Mouse (Mus musculus): ENCODE measurements around the gene Dnajb1. TPM values are rescaled to one million over a fixed set of nuclear protein-coding genes. Genes with fewer than 3 reads are reported as not detected.

Dnajb1 gene
- polyA plus RNA-seq, 1 experiment from 2014 or later, result 71.5 TPM

GRCm38 (mm10) chr8:83572246-83572812 is 35.7 kb upstream of the Dnajb1 start:
- H3K36me3 ChIP-seq, result peaks cover 59% of the 10 kb centered on the region
- no peaks in the 10 kb centered on the region for H3K9me3 ChIP-seq
- peak; percentile 69 for DNase-seq (ENCODE audit: low spot score)
- no peak overlapping the region for H3K4me3 ChIP-seq
- WGBS, result 82% methylated on average over 5 of the region's 5 CpGs
- H3K27me3 ChIP-seq (ENCODE audit: insufficient read depth, poor library complexity, severe bottlenecking), result no peaks in the 10 kb centered on the region
- H3K4me1 ChIP-seq, result peaks cover 67% of the 10 kb centered on the region
- no peak overlapping the region for H3K27ac ChIP-seq

- 79% methylated on average over 18 of the region's 18 CpGs for WGBS
- no peaks in the 10 kb centered on the region for H3K27me3 ChIP-seq (ENCODE audit: insufficient read depth, poor library complexity, severe bottlenecking)
- peak overlapping the region; percentile 93; the same call in 1 of the 2 replicates for H3K27ac ChIP-seq
- peaks cover 59% of the 10 kb centered on the region for H3K36me3 ChIP-seq
- H3K9me3 ChIP-seq, result no peaks in the 10 kb centered on the region
- peaks cover 65% of the 10 kb centered on the region for H3K4me1 ChIP-seq
- H3K4me3 ChIP-seq, result no peak overlapping the region
- peak; percentile 75 for DNase-seq (ENCODE audit: low spot score)
These were observed 34.7 kb upstream of the Dnajb1 start for GRCm38 (mm10) chr8:83573140-83573875.

GRCm38 (mm10) chr8:83574631-83575315 is 33.2 kb upstream of the Dnajb1 start:
- DNase-seq (ENCODE audit: low spot score), result peak; percentile 74
- Histone ChIP-seq H3K4me1 (peaks cover 68% of the 10 kb centered on the region), H3K27ac (peak overlapping the region; percentile 93), H3K9me3 (no peaks in the 10 kb centered on the region), H3K36me3 (peaks cover 49% of the 10 kb centered on the region), H3K27me3 (ENCODE audit: insufficient read depth, poor library complexity, severe bottlenecking) (no peaks in the 10 kb centered on the region), H3K4me3 (peak overlapping the region; percentile 23; the same call in 1 of the 2 replicates)
- 76% methylated on average over 15 of the region's 15 CpGs for WGBS

- H3K9me3 ChIP-seq, result no peaks in the 10 kb centered on the region
- WGBS, result 59% methylated on average over 17 of the region's 17 CpGs
- H3K4me1 ChIP-seq, result peaks cover 78% of the 10 kb centered on the region
- peak; percentile 75 for DNase-seq (ENCODE audit: low spot score)
- peak overlapping the region; percentile 36; the same call in 1 of the 2 replicates for H3K4me3 ChIP-seq
- H3K27me3 ChIP-seq (ENCODE audit: insufficient read depth, poor library complexity, severe bottlenecking), result no peaks in the 10 kb centered on the region
- H3K36me3 ChIP-seq, result peaks cover 48% of the 10 kb centered on the region
- peak overlapping the region; percentile 93 for H3K27ac ChIP-seq
These were observed 32.2 kb upstream of the Dnajb1 start for GRCm38 (mm10) chr8:83575561-83576515.

- Histone ChIP-seq H3K4me1 (peaks cover 85% of the 10 kb centered on the region), H3K36me3 (peaks cover 45% of the 10 kb centered on the region), H3K4me3 (peak overlapping the region; percentile 36; the same call in 1 of the 2 replicates), H3K9me3 (no peaks in the 10 kb centered on the region), H3K27me3 (ENCODE audit: insufficient read depth, poor library complexity, severe bottlenecking) (no peaks in the 10 kb centered on the region), H3K27ac (peak overlapping the region; percentile 93)
- peak; percentile 63 for DNase-seq (ENCODE audit: low spot score)
- WGBS, result 38% methylated on average over 3 of the region's 4 CpGs
These were observed 31.5 kb upstream of the Dnajb1 start for GRCm38 (mm10) chr8:83576516-83576895.

GRCm38 (mm10) chr8:83576921-83577320 is 31.1 kb upstream of the Dnajb1 start:
- Histone ChIP-seq H3K4me1 (peaks cover 86% of the 10 kb centered on the region), H3K4me3 (peak overlapping the region; percentile 36), H3K9me3 (no peaks in the 10 kb centered on the region), H3K36me3 (peaks cover 41% of the 10 kb centered on the region), H3K27me3 (ENCODE audit: insufficient read depth, poor library complexity, severe bottlenecking) (no peaks in the 10 kb centered on the region), H3K27ac (peak overlapping the region; percentile 93)
- DNase-seq (ENCODE audit: low spot score), result no peak
- WGBS, result 56% methylated on average over 4 of the region's 4 CpGs

GRCm38 (mm10) chr8:83577384-83577791 is 30.6 kb upstream of the Dnajb1 start:
- H3K9me3 ChIP-seq, result no peaks in the 10 kb centered on the region
- H3K27ac ChIP-seq, result peak overlapping the region; percentile 93
- H3K27me3 ChIP-seq (ENCODE audit: insufficient read depth, poor library complexity, severe bottlenecking), result no peaks in the 10 kb centered on the region
- H3K4me3 ChIP-seq, result peak overlapping the region; percentile 36; the same call in 1 of the 2 replicates
- 43% methylated on average over 9 of the region's 9 CpGs for WGBS
- H3K36me3 ChIP-seq, result peaks cover 36% of the 10 kb centered on the region
- peaks cover 89% of the 10 kb centered on the region for H3K4me1 ChIP-seq
- peak; percentile 89 for DNase-seq (ENCODE audit: low spot score)

GRCm38 (mm10) chr8:83578131-83579055 is 29.6 kb upstream of the Dnajb1 start:
- H3K4me3 ChIP-seq, result 0 out of 2 replicates have a peak overlapping the region, but pooled peaks have one; percentile 22
- H3K27me3 ChIP-seq (ENCODE audit: insufficient read depth, poor library complexity, severe bottlenecking), result no peaks in the 10 kb centered on the region
- peaks cover 89% of the 10 kb centered on the region for H3K4me1 ChIP-seq
- peak; percentile 79 for DNase-seq (ENCODE audit: low spot score)
- WGBS, result 56% methylated on average over 17 of the region's 17 CpGs
- H3K36me3 ChIP-seq, result peaks cover 26% of the 10 kb centered on the region
- H3K9me3 ChIP-seq, result no peaks in the 10 kb centered on the region
- peak overlapping the region; percentile 93 for H3K27ac ChIP-seq

GRCm38 (mm10) chr8:83579676-83580075 is 28.3 kb upstream of the Dnajb1 start:
- 91% methylated on average over 8 of the region's 8 CpGs for WGBS
- peaks cover 76% of the 10 kb centered on the region for H3K4me1 ChIP-seq
- H3K36me3 ChIP-seq, result peaks cover 21% of the 10 kb centered on the region
- H3K27me3 ChIP-seq (ENCODE audit: insufficient read depth, poor library complexity, severe bottlenecking), result no peaks in the 10 kb centered on the region
- no peaks in the 10 kb centered on the region for H3K9me3 ChIP-seq
- H3K27ac ChIP-seq, result peak overlapping the region; percentile 93
- H3K4me3 ChIP-seq, result no peak overlapping the region
- peak; percentile 75 for DNase-seq (ENCODE audit: low spot score)

GRCm38 (mm10) chr8:83580826-83581225 is 27.2 kb upstream of the Dnajb1 start:
- H3K27ac ChIP-seq, result peak overlapping the region; percentile 42; the same call in 1 of the 2 replicates
- H3K4me1 ChIP-seq, result peaks cover 65% of the 10 kb centered on the region

GRCm38 (mm10) chr8:83582226-83582625 is 25.8 kb upstream of the Dnajb1 start:
- H3K27me3 ChIP-seq (ENCODE audit: insufficient read depth, poor library complexity, severe bottlenecking), result no peaks in the 10 kb centered on the region
- H3K9me3 ChIP-seq, result no peaks in the 10 kb centered on the region
- no peak overlapping the region for H3K27ac ChIP-seq
- 91% methylated on average over 8 of the region's 8 CpGs for WGBS
- DNase-seq (ENCODE audit: low spot score), result no peak
- H3K4me1 ChIP-seq, result peaks cover 51% of the 10 kb centered on the region
- H3K36me3 ChIP-seq, result peaks cover 41% of the 10 kb centered on the region
- no peak overlapping the region for H3K4me3 ChIP-seq

More at GRCm38 (mm10) chr8:83580826-83581225, 27.2 kb upstream of the Dnajb1 start:
- Histone ChIP-seq H3K9me3 (no peaks in the 10 kb centered on the region), H3K27me3 (ENCODE audit: insufficient read depth, poor library complexity, severe bottlenecking) (no peaks in the 10 kb centered on the region), H3K4me3 (no peak overlapping the region), H3K36me3 (peaks cover 31% of the 10 kb centered on the region)
- WGBS, result 88% methylated on average over 8 of the region's 8 CpGs
- DNase-seq (ENCODE audit: low spot score), result no peak
